In the genomic region with DNA sequence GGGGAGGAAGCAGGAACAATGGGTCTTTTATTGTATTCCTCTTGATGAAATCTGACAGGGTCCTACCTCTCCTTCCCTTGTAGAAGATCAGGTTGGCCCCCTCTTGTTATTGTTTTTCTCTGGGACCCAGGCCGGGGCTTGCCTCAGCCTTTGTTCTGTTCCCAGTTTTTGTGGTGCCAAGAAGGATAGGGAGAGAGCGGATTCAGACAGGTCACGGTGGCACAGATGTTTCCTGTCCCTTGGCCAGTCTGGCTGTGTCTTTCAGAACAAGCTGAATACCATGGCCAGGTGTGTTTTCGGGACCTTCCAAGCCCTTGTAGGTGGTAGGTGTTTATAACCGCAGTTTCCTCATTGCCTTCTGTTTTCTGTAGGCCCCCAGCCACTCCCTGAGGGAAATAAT, we compare ENCODE assay signal across 20 mouse cellular contexts. TPM values are rescaled to one million over a fixed set of nuclear protein-coding genes. Genes with fewer than 3 reads are reported as not detected.
DNase-seq lines count a peak whose midpoint lies in the region; ATAC-seq and TF ChIP-seq lines count a peak whose summit lies in the region.
"Had no signal": no experiment of that assay in that cellular context is flagged by ENCODE, and none has a peak within 500 bp of the region (broad histone marks: within the 10 kb centered on the region; RNA-seq: fewer than 3 reads in every experiment).

No protein-coding gene starts in this region.

- no peak for TF ChIP-seq CTCF in intestine, postnatal 0 days (IDR thresholded peaks at IDR 0.05; ENCODE audit: low read depth)

- no peaks in the 10 kb centered on the region for H3K27me3 ChIP-seq in intestine, embryonic 15.5 days (replicated peaks)
- H3K27me3 ChIP-seq in intestine, postnatal 0 days (replicated peaks; ENCODE audit: control insufficient read depth, insufficient read depth, low read length), result no peaks in the 10 kb centered on the region
- no peaks in the 10 kb centered on the region for H3K27me3 ChIP-seq in lung, embryonic 15.5 days
- H3K27me3 ChIP-seq in embryonic facial prominence, embryonic 11.5 days (ENCODE audit: control insufficient read depth, insufficient read depth, low read length), result no peaks in the 10 kb centered on the region
- no peaks in the 10 kb centered on the region for H3K27me3 ChIP-seq in limb, embryonic 10.5 days (ENCODE audit: low read depth, poor library complexity, severe bottlenecking)
- H3K27me3 ChIP-seq: midbrain, embryonic 12.5 days had no signal

- peaks cover 5% of the 10 kb centered on the region; the same call in 1 of the 2 replicates for H3K4me1 ChIP-seq in intestine, embryonic 15.5 days (replicated peaks)
- H3K4me1 ChIP-seq in intestine, postnatal 0 days (replicated peaks; ENCODE audit: control insufficient read depth, insufficient read depth, low read length), result no peaks in the 10 kb centered on the region
- H3K4me1 ChIP-seq in lung, embryonic 15.5 days, result peaks cover 12% of the 10 kb centered on the region
- no peaks in the 10 kb centered on the region for H3K4me1 ChIP-seq in embryonic facial prominence, embryonic 11.5 days (ENCODE audit: control insufficient read depth, insufficient read depth, low read length)
- H3K4me1 ChIP-seq in limb, embryonic 10.5 days, result peaks cover 8% of the 10 kb centered on the region; the same call in 1 of the 2 replicates
- H3K4me1 ChIP-seq: midbrain, embryonic 12.5 days had no signal

- H3K9ac ChIP-seq in intestine, embryonic 15.5 days, result no peak overlapping the region
- no peak overlapping the region for H3K9ac ChIP-seq in intestine, postnatal 0 days (ENCODE audit: low read depth, low read length)
- no peak overlapping the region for H3K9ac ChIP-seq in lung, embryonic 15.5 days
- H3K9ac ChIP-seq in embryonic facial prominence, embryonic 11.5 days (replicated peaks; ENCODE audit: low read length), result no peak overlapping the region
- H3K9ac ChIP-seq: midbrain, embryonic 12.5 days had no signal

- H3K9me3 ChIP-seq in intestine, embryonic 15.5 days, result no peaks in the 10 kb centered on the region
- no peaks in the 10 kb centered on the region for H3K9me3 ChIP-seq in intestine, postnatal 0 days (ENCODE audit: control insufficient read depth)
- no peaks in the 10 kb centered on the region for H3K9me3 ChIP-seq in lung, embryonic 15.5 days
- no peaks in the 10 kb centered on the region for H3K9me3 ChIP-seq in embryonic facial prominence, embryonic 11.5 days (replicated peaks; ENCODE audit: control insufficient read depth, low read length)
- no peaks in the 10 kb centered on the region for H3K9me3 ChIP-seq in limb, embryonic 10.5 days (replicated peaks)
- H3K9me3 ChIP-seq: midbrain, embryonic 12.5 days had no signal

- H3K27ac ChIP-seq in intestine, embryonic 15.5 days, result peak overlapping the region; percentile 13; the same call in 1 of the 2 replicates
- no peak overlapping the region for H3K27ac ChIP-seq in intestine, postnatal 0 days (ENCODE audit: low read depth, low read length)
- H3K27ac ChIP-seq in lung, embryonic 15.5 days, result peak overlapping the region; percentile 54
- H3K27ac ChIP-seq in embryonic facial prominence, embryonic 11.5 days (replicated peaks; ENCODE audit: low read depth, low read length), result no peak overlapping the region
- peak overlapping the region; percentile 11; the same call in 1 of the 2 replicates for H3K27ac ChIP-seq in limb, embryonic 10.5 days
- H3K27ac ChIP-seq: midbrain, embryonic 12.5 days had no signal

- no peak overlapping the region for H3K4me2 ChIP-seq in intestine, embryonic 15.5 days (replicated peaks)
- no peak overlapping the region for H3K4me2 ChIP-seq in intestine, postnatal 0 days (replicated peaks; ENCODE audit: low read depth)
- H3K4me2 ChIP-seq in lung, embryonic 15.5 days, result no peak overlapping the region
- no peak overlapping the region for H3K4me2 ChIP-seq in embryonic facial prominence, embryonic 11.5 days (ENCODE audit: low read depth, low read length)
- H3K4me2 ChIP-seq: heart, embryonic 11.5 days; liver, embryonic 11.5 days; midbrain, embryonic 12.5 days had no signal

- no peak overlapping the region for H3K4me3 ChIP-seq in intestine, embryonic 15.5 days (replicated peaks)
- H3K4me3 ChIP-seq in intestine, postnatal 0 days (ENCODE audit: low read depth, low read length), result no peak overlapping the region
- no peak overlapping the region for H3K4me3 ChIP-seq in lung, embryonic 15.5 days
- no peak overlapping the region for H3K4me3 ChIP-seq in embryonic facial prominence, embryonic 11.5 days (ENCODE audit: low read depth, low read length)
- no peak overlapping the region for H3K4me3 ChIP-seq in limb, embryonic 10.5 days
- H3K4me3 ChIP-seq: midbrain, embryonic 12.5 days; myocyte had no signal

- 49% methylated on average over 5 of the region's 5 CpGs for WGBS in intestine, embryonic 15.5 days
- 56% methylated on average over 5 of the region's 5 CpGs for WGBS in intestine, postnatal 0 days
- WGBS in lung, embryonic 15.5 days, result 51% methylated on average over 5 of the region's 5 CpGs
- WGBS in embryonic facial prominence, embryonic 11.5 days, result 44% methylated on average over 5 of the region's 5 CpGs
- 61% methylated on average over 5 of the region's 5 CpGs for WGBS in limb, embryonic 10.5 days

- no peaks in the 10 kb centered on the region for H3K36me3 ChIP-seq in intestine, embryonic 15.5 days
- H3K36me3 ChIP-seq in intestine, postnatal 0 days (ENCODE audit: control insufficient read depth, insufficient read depth), result no peaks in the 10 kb centered on the region
- no peaks in the 10 kb centered on the region for H3K36me3 ChIP-seq in lung, embryonic 15.5 days
- no peaks in the 10 kb centered on the region for H3K36me3 ChIP-seq in embryonic facial prominence, embryonic 11.5 days (replicated peaks; ENCODE audit: control insufficient read depth, insufficient read depth, low read depth, low read length)
- no peaks in the 10 kb centered on the region for H3K36me3 ChIP-seq in limb, embryonic 10.5 days
- H3K36me3 ChIP-seq: midbrain, embryonic 12.5 days had no signal

- no peak for DNase-seq in lung, postnatal 36 days
- DNase-seq in embryonic facial prominence, embryonic 11.5 days (ENCODE audit: low spot score), result peak; percentile 7
- no peak for DNase-seq in limb, embryonic 10.5 days (ENCODE audit: low spot score)
- DNase-seq in spleen, postnatal 36 days (ENCODE audit: low spot score in 2 of 2), result no peak
- DNase-seq: adrenal gland, postnatal 36 days; cerebellum, adult 9-10 months; gastrocnemius, postnatal 10 days; lung, postnatal 14 days; right cerebral cortex, postnatal 14 days; thymus, adult 18-20 months had no signal

- no peak for ATAC-seq in intestine, embryonic 15.5 days
- no peak for ATAC-seq in intestine, postnatal 0 days
- ATAC-seq in lung, embryonic 15.5 days (ENCODE audit: borderline replicate concordance, extremely low read depth, low FRiP score, low TSS enrichment), result no peak
- ATAC-seq in embryonic facial prominence, embryonic 11.5 days (replicated peaks; ENCODE audit: insufficient number of reproducible peaks, low FRiP score, low TSS enrichment, low read depth), result no peak
- ATAC-seq: forebrain, embryonic 16.5 days; inflammation-experienced regulatory T-cells, adult 6 months had no signal

RNA-seq across cellular contexts. Expression of gene Gm17482, which starts 14.0 kb away (rescaled TPM):
- not detected in 2 replicates for polyA plus RNA-seq in intestine, embryonic 15.5 days (2015; fragmentation: Nextera tagmentation; extraction: Ambion mirVana)
- polyA plus RNA-seq in intestine, postnatal 0 days (2015; fragmentation: Nextera tagmentation; extraction: Ambion mirVana), result not detected in 2 replicates
- polyA plus RNA-seq in lung, embryonic 15.5 days (2015; fragmentation: Nextera tagmentation; extraction: Ambion mirVana), result not detected in 2 replicates
- not detected in 2 replicates for polyA plus RNA-seq in embryonic facial prominence, embryonic 11.5 days (2014; fragmentation: Nextera tagmentation; extraction: Ambion mirVana)
- polyA plus RNA-seq in limb, embryonic 10.5 days (2016; fragmentation: Nextera tagmentation; extraction: Ambion mirVana), result not detected in 2 replicates
- polyA plus RNA-seq: forebrain, embryonic 16.5 days; heart, embryonic 11.5 days; inflammation-experienced regulatory T-cells, adult 6 months; liver, embryonic 11.5 days; midbrain, embryonic 12.5 days; myocyte; urinary bladder, adult 2 months had no signal

RNA-seq across cellular contexts. Expression of gene Timp4, which starts 38.9 kb away (rescaled TPM):
- 0.44 and 0.45 TPM in 2 replicates for polyA plus RNA-seq in intestine, embryonic 15.5 days (2015; fragmentation: Nextera tagmentation; extraction: Ambion mirVana)
- polyA plus RNA-seq in intestine, postnatal 0 days (2015; fragmentation: Nextera tagmentation; extraction: Ambion mirVana), result 0.12 and 0.17 TPM in 2 replicates
- polyA plus RNA-seq in lung, embryonic 15.5 days (2015; fragmentation: Nextera tagmentation; extraction: Ambion mirVana), result 2.4 and 2.7 TPM in 2 replicates
- polyA plus RNA-seq in embryonic facial prominence, embryonic 11.5 days (2014; fragmentation: Nextera tagmentation; extraction: Ambion mirVana), result 0.27 and 0.50 TPM in 2 replicates
- 0.15 TPM in 1 of 2 replicates, not detected in the other for polyA plus RNA-seq in limb, embryonic 10.5 days (2016; fragmentation: Nextera tagmentation; extraction: Ambion mirVana)

Comparison
In these comparisons a context has a peak if more than half of its experiments do, and no peak if none do; other contexts are left out.
1. H3K27ac ChIP-seq: peak in intestine, embryonic 15.5 days (single experiment), lung, embryonic 15.5 days (single experiment) and limb, embryonic 10.5 days (single experiment); none in intestine, postnatal 0 days (single experiment) and embryonic facial prominence, embryonic 11.5 days (single experiment).